Mouse (Mus musculus): Measurements from ENCODE around the gene Rgs9.

- TF ChIP-seq CTCF (IDR thresholded peaks at IDR 0.05; ENCODE audit: borderline replicate concordance, control insufficient read depth, extremely low read depth, insufficient read depth, low read length, poor library complexity) = no peak
- no peak for TF ChIP-seq POLR2A (IDR thresholded peaks at IDR 0.05; ENCODE audit: control insufficient read depth, extremely low read depth, insufficient read depth, low read length, poor library complexity)
Observed at GRCm38 (mm10) chr11:109206732-109207131, 91.2 kb downstream of the Rgs9 start.

All from thymus, adult 2 months (tissue).